Mouse (Mus musculus): ENCODE data around the gene Taf10. TPM values are rescaled to one million over a fixed set of nuclear protein-coding genes. Genes with fewer than 3 reads are reported as not detected.
A peak's percentile ranks its signal among the peaks of the same experiment; 100 is the strongest.

Gene Taf10
- total RNA-seq, 2 experiments from 2014 or later = 209 to 217 TPM

- peak; percentile 20 to 48 for DNase-seq
Measured at GRCm38 (mm10) chr7:105726144-105726979, 17.8 kb downstream of the Taf10 start.

GRCm38 (mm10) chr7:105721916-105722315 lies 22.2 kb downstream of the Taf10 start:
- no peak for DNase-seq

GRCm38 (mm10) chr7:105715366-105715765 lies 28.8 kb downstream of the Taf10 start:
- DNase-seq = no peak

- DNase-seq = no peak
Measured at GRCm38 (mm10) chr7:105708733-105709132, 35.4 kb downstream of the Taf10 start.

GRCm38 (mm10) chr7:105703816-105704215 lies 40.3 kb downstream of the Taf10 start:
- DNase-seq = no peak

- no peak for DNase-seq
Measured at GRCm38 (mm10) chr7:105703184-105703583, 41.0 kb downstream of the Taf10 start.

GRCm38 (mm10) chr7:105690875-105691274 lies 53.3 kb downstream of the Taf10 start:
- DNase-seq = no peak

Other genes with a start within 250 kb of the Taf10 start
- gene Smpd1, start 190.0 kb downstream of the Taf10 start, total RNA-seq (2021) = 10 to 100 TPM; 47.3 to 53.0 TPM
- 10 to 100 TPM; 11.4 to 11.5 TPM for gene Apbb1, start 162.7 kb downstream of the Taf10 start, total RNA-seq (2021)
- 1 to 10 TPM in 1 of 2 experiments, under 1 TPM in 1; 0.23 to 1.6 TPM for gene Hpx, start 144.2 kb downstream of the Taf10 start, total RNA-seq (2021)
- gene Trim3, start 110.8 kb downstream of the Taf10 start, total RNA-seq (2021) = 10 to 100 TPM; 24.6 to 30.9 TPM
- gene Timm10b, start 104.3 kb downstream of the Taf10 start, total RNA-seq (2021) = 100 to 1,000 TPM; 101 to 139 TPM
- gene Arfip2, start 103.9 kb downstream of the Taf10 start, total RNA-seq (2021) = 10 to 100 TPM; 53.4 to 54.9 TPM
- gene Gm45799, start 103.8 kb downstream of the Taf10 start, total RNA-seq (2021) = 1 to 10 TPM; 3.9 to 8.4 TPM
- 1 to 10 TPM; 1.6 to 2.3 TPM for gene Dnhd1, start 93.5 kb downstream of the Taf10 start, total RNA-seq (2021)
- gene Ilk, start 7.8 kb downstream of the Taf10 start, total RNA-seq (2021) = 100 to 1,000 TPM; 145 to 159 TPM
- 10 to 100 TPM; 17.9 to 22.5 TPM for gene Rrp8, start 7.0 kb downstream of the Taf10 start, total RNA-seq (2021)
- gene Tpp1, start 7.9 kb upstream of the Taf10 start, total RNA-seq (2021) = 100 to 1,000 TPM in 1 of 2 experiments, 10 to 100 TPM in 1; 99.2 to 113 TPM
- gene Dchs1, start 43.3 kb upstream of the Taf10 start, total RNA-seq (2021) = 1 to 10 TPM; 7.5 to 8.0 TPM
- 100 to 1,000 TPM; 202 to 215 TPM for gene Mrpl17, start 66.7 kb upstream of the Taf10 start, total RNA-seq (2021)
- 10 to 100 TPM in 1 of 2 experiments, 1 to 10 TPM in 1; 6.9 to 13.8 TPM for gene Gm4070, start 209.6 kb upstream of the Taf10 start, total RNA-seq (2021)